Mouse (Mus musculus): ENCODE results near the gene Asic4. TPM values are rescaled to one million over a fixed set of nuclear protein-coding genes. Genes with fewer than 3 reads are reported as not detected.

Gene Asic4
- polyA plus RNA-seq, 1 experiment from 2014 or later = 4.0 TPM

DNA sequence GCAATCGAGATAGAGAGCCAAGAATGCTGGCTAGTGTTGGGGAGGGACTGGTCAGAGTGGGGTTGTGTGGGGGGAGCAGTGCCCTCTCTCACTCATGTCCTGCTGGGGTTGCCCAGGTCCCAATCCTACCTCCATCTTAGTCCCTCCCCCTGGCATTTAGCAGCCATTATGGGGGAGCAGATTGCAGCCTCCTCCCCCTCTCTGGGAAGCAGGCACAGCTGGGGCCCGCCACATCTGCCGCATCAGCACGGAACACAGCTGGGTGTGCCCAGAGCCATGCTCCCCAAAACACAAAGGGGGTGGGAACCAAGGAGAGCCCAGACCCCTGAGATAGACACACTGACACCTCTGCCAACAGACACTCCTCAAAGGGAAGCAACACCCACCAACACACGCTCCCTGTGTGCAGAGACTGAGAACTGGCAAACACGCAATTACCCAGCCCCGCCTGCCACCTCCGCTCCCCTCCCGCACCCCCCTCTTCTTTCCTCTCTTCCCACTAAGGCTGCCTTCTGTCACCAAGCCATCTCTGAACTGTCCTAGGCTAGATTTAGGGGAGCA lies 5.0 kb upstream of the Asic4 start:
- peaks cover 83% of the 10 kb centered on the region for H3K4me1 ChIP-seq
- H3K4me2 ChIP-seq = peak overlapping the region; percentile 46
- peak; percentile 11 for ATAC-seq
- no peak overlapping the region for H3K4me3 ChIP-seq
- H3K27ac ChIP-seq = peak overlapping the region; percentile 31; the same call in 1 of the 2 replicates
- H3K9me3 ChIP-seq (replicated peaks) = no peaks in the 10 kb centered on the region
- H3K9ac ChIP-seq = no peak overlapping the region
- WGBS = 17% methylated on average over 9 of the region's 9 CpGs
- H3K36me3 ChIP-seq (ENCODE audit: poor library complexity, severe bottlenecking) = peaks cover 13% of the 10 kb centered on the region
- peaks cover 56% of the 10 kb centered on the region for H3K27me3 ChIP-seq

- Histone ChIP-seq H3K9me3 (replicated peaks) (no peaks in the 10 kb centered on the region), H3K4me1 (peaks cover 91% of the 10 kb centered on the region), H3K27me3 (peaks cover 63% of the 10 kb centered on the region), H3K4me3 (no peak overlapping the region; the same call in 1 of the 2 replicates), H3K36me3 (ENCODE audit: poor library complexity, severe bottlenecking) (0 out of 2 replicates have a peak, but pooled peaks cover 6% of the 10 kb centered on the region), H3K9ac (no peak overlapping the region), H3K27ac (peak overlapping the region; percentile 32), H3K4me2 (peak overlapping the region; percentile 46)
- WGBS = 1% methylated on average over 22 of the region's 22 CpGs
- ATAC-seq = peak; percentile 14
Measured at GRCm38 (mm10) chr1:75445751-75446611, 4.3 kb upstream of the Asic4 start.

GRCm38 (mm10) chr1:75446656-75447055 lies 3.6 kb upstream of the Asic4 start:
- Histone ChIP-seq H3K9me3 (replicated peaks) (no peaks in the 10 kb centered on the region), H3K27me3 (peaks cover 70% of the 10 kb centered on the region), H3K4me3 (no peak overlapping the region), H3K9ac (no peak overlapping the region), H3K4me1 (peaks cover 91% of the 10 kb centered on the region), H3K27ac (peak overlapping the region; percentile 32; the same call in 1 of the 2 replicates), H3K4me2 (peak overlapping the region; percentile 46), H3K36me3 (ENCODE audit: poor library complexity, severe bottlenecking) (0 out of 2 replicates have a peak, but pooled peaks cover 6% of the 10 kb centered on the region)
- ATAC-seq = no peak
- 4% methylated on average over 20 of the region's 20 CpGs for WGBS

GRCm38 (mm10) chr1:75447265-75448051 lies 2.8 kb upstream of the Asic4 start:
- Histone ChIP-seq H3K4me2 (peak overlapping the region; percentile 46), H3K27me3 (peaks cover 78% of the 10 kb centered on the region), H3K4me3 (no peak overlapping the region), H3K4me1 (peaks cover 86% of the 10 kb centered on the region), H3K36me3 (ENCODE audit: poor library complexity, severe bottlenecking) (no peaks in the 10 kb centered on the region), H3K9me3 (replicated peaks) (no peaks in the 10 kb centered on the region), H3K27ac (peak overlapping the region; percentile 44; the same call in 1 of the 2 replicates), H3K9ac (0 out of 2 replicates have a peak overlapping the region, but pooled peaks have one; percentile 23)
- ATAC-seq = peak; percentile 17; the same call in 1 of the 2 replicates
- 7% methylated on average over 10 of the region's 10 CpGs for WGBS

DNA sequence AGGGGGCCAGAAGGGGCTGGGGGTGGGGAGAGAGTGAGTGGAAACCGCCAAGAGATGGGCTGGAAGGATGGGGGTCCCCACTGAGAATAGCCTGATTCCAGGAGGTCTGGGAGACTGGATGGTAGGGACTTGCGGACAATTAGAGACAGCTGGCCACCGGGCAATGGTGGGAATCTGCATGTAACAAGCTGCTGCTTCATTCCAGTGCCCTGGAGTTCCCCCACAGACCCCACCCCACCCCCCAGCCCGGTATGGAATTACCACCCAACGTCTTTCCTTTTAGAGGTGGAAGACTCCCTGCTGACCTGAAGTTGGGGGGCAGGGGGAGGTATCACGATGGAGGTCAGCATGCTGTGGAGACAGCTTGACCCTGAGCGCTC lies 2.2 kb upstream of the Asic4 start:
- peaks cover 84% of the 10 kb centered on the region for H3K27me3 ChIP-seq
- H3K4me1 ChIP-seq = peaks cover 80% of the 10 kb centered on the region
- peak overlapping the region; percentile 44; the same call in 1 of the 2 replicates for H3K27ac ChIP-seq
- no peak overlapping the region for H3K4me3 ChIP-seq
- H3K9me3 ChIP-seq (replicated peaks) = no peaks in the 10 kb centered on the region
- under 1% methylated on average over 7 of the region's 7 CpGs for WGBS
- no peak for ATAC-seq
- 0 out of 2 replicates have a peak overlapping the region, but pooled peaks have one; percentile 30 for H3K9ac ChIP-seq
- H3K36me3 ChIP-seq (ENCODE audit: poor library complexity, severe bottlenecking) = no peaks in the 10 kb centered on the region
- peak overlapping the region; percentile 41 for H3K4me2 ChIP-seq

- H3K4me2 ChIP-seq = peak overlapping the region; percentile 22; the same call in 1 of the 2 replicates
- no peak overlapping the region; the same call in 1 of the 2 replicates for H3K9ac ChIP-seq
- H3K36me3 ChIP-seq (ENCODE audit: poor library complexity, severe bottlenecking) = no peaks in the 10 kb centered on the region
- H3K9me3 ChIP-seq (replicated peaks) = no peaks in the 10 kb centered on the region
- H3K4me3 ChIP-seq = 0 out of 2 replicates have a peak overlapping the region, but pooled peaks have one; percentile 1
- peaks cover 71% of the 10 kb centered on the region for H3K4me1 ChIP-seq
- no peak overlapping the region for H3K27ac ChIP-seq
- no peak for ATAC-seq
- WGBS = 2% methylated on average over 11 of the region's 14 CpGs
- peaks cover 93% of the 10 kb centered on the region for H3K27me3 ChIP-seq
Measured at GRCm38 (mm10) chr1:75448937-75449336, 1.3 kb upstream of the Asic4 start.

DNA sequence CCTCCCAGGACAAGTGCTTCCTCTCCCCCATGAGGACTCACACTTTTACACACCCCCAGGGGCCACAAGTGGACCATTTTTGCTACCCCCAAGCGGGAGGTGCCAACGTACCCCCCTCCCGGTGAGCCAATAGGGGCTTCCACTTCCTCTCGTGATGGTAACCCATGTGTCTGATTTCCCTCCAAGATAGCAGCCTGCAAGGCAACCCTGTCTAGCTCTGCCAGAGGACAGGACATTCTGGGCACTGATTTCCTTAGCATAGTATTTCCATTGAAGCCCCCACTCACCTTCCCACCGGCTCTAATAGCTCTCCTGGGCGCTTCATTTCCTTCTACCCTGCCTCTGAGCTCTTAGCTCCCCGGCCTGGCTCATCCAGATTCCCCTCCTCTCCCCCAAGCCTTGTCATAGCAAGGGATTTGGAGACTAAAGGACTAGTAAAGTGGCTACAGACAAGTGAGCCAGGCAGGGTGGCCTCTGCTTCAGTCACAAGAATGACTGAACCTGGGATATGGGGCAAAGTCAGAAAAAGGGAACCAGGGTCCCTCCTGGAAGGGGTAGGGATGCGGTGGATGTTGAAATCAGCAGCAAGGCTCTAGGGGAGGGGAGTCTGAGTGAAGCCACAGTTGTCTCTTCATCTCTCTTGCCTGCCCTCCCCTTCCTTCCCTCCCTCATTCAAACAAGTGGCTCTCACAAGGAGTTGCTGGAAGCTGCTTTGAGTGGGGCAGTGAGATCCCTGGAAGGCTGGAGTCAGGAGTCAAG lies 680 bp upstream of the Asic4 start:
- H3K9me3 ChIP-seq (replicated peaks) = no peaks in the 10 kb centered on the region
- no peak for ATAC-seq
- H3K4me1 ChIP-seq = peaks cover 69% of the 10 kb centered on the region
- H3K4me3 ChIP-seq = peak overlapping the region; percentile 34
- 0 out of 2 replicates have a peak overlapping the region, but pooled peaks have one; percentile 22 for H3K9ac ChIP-seq
- peaks cover 93% of the 10 kb centered on the region for H3K27me3 ChIP-seq
- 5% methylated on average over 8 of the region's 8 CpGs for WGBS
- H3K4me2 ChIP-seq = peak overlapping the region; percentile 64
- no peak overlapping the region for H3K27ac ChIP-seq
- H3K36me3 ChIP-seq (ENCODE audit: poor library complexity, severe bottlenecking) = no peaks in the 10 kb centered on the region

GRCm38 (mm10) chr1:75451900-75452299 lies 1.7 kb downstream of the Asic4 start:
- ATAC-seq = no peak
- H3K4me1 ChIP-seq = peaks cover 63% of the 10 kb centered on the region
- H3K4me3 ChIP-seq = no peak overlapping the region
- H3K9ac ChIP-seq = no peak overlapping the region
- H3K4me2 ChIP-seq = no peak overlapping the region
- H3K36me3 ChIP-seq (ENCODE audit: poor library complexity, severe bottlenecking) = no peaks in the 10 kb centered on the region
- 64% methylated on average over 5 of the region's 5 CpGs for WGBS
- no peaks in the 10 kb centered on the region for H3K9me3 ChIP-seq (replicated peaks)
- peaks cover 84% of the 10 kb centered on the region for H3K27me3 ChIP-seq
- no peak overlapping the region for H3K27ac ChIP-seq

- H3K9ac ChIP-seq = no peak overlapping the region
- H3K27me3 ChIP-seq = peaks cover 78% of the 10 kb centered on the region
- H3K27ac ChIP-seq = no peak overlapping the region
- H3K4me1 ChIP-seq = peaks cover 55% of the 10 kb centered on the region
- WGBS = 73% methylated on average over 3 of the region's 3 CpGs
- H3K4me3 ChIP-seq = no peak overlapping the region
- H3K4me2 ChIP-seq = no peak overlapping the region
- no peaks in the 10 kb centered on the region for H3K36me3 ChIP-seq (ENCODE audit: poor library complexity, severe bottlenecking)
- no peaks in the 10 kb centered on the region for H3K9me3 ChIP-seq (replicated peaks)
- ATAC-seq = no peak
Measured at GRCm38 (mm10) chr1:75455433-75455832, 5.2 kb downstream of the Asic4 start.

- Histone ChIP-seq H3K27me3 (peaks cover 73% of the 10 kb centered on the region), H3K4me3 (no peak overlapping the region), H3K27ac (no peak overlapping the region), H3K9ac (no peak overlapping the region), H3K9me3 (replicated peaks) (no peaks in the 10 kb centered on the region), H3K36me3 (ENCODE audit: poor library complexity, severe bottlenecking) (no peaks in the 10 kb centered on the region), H3K4me2 (no peak overlapping the region), H3K4me1 (peaks cover 50% of the 10 kb centered on the region)
- ATAC-seq = peak; percentile 31; the same call in 1 of the 2 replicates
- 16% methylated on average over 5 of the region's 5 CpGs for WGBS
Measured at GRCm38 (mm10) chr1:75455948-75456347, 5.7 kb downstream of the Asic4 start.
